In the genomic region with DNA sequence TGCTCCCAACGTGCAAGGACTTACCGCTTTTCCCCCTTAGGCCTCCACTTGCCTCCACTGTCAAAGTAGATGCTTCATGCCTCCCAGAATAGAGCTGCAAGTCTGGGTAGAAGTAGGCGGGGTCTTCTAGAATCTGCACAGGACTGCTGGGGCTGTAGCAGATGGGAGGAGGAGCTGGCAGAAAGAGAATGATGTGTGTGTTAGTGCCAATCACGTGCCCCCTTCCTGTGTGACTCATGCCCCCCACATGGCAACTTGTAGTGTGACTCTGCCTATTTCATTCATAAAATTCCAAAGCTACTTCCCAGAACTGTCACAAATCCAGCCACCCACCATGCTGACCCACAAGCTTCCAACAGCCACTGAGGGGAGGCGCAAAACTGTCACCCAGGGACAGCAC, we compare ENCODE assay signal across 11 mouse cellular contexts. TPM values are rescaled to one million over a fixed set of nuclear protein-coding genes. Genes with fewer than 3 reads are reported as not detected.
DNase-seq lines count a peak whose midpoint lies in the region; ATAC-seq and TF ChIP-seq lines count a peak whose summit lies in the region.
"Had no signal": no experiment of that assay in that cellular context is flagged by ENCODE, and none has a peak within 500 bp of the region (broad histone marks: within the 10 kb centered on the region; RNA-seq: fewer than 3 reads in every experiment).

No protein-coding gene starts in this region.

- peak; percentile 71; the same call in 1 of the 2 replicates for ATAC-seq in limb, embryonic 13.5 days (ENCODE audit: low FRiP score, low read depth)
- ATAC-seq in monocyte, adult 5-6 weeks (replicated peaks; ENCODE audit: insufficient number of reproducible peaks, low FRiP score, low TSS enrichment, poor library complexity, severe bottlenecking) = no peak
- ATAC-seq: midbrain, embryonic 15.5 days had no signal

- WGBS in cerebellum, adult 2 months = 49% methylated on average over 5 of the region's 5 CpGs
- WGBS in limb, embryonic 13.5 days = 86% methylated on average over 5 of the region's 5 CpGs
- 93% methylated on average over 5 of the region's 5 CpGs for WGBS in limb, embryonic 10.5 days

- H3K4me2 ChIP-seq in limb, embryonic 13.5 days (replicated peaks) = no peak overlapping the region
- peak overlapping the region; percentile 8 for H3K4me2 ChIP-seq in myocyte (ENCODE audit: low read depth)
- H3K4me2 ChIP-seq: liver, embryonic 11.5 days; midbrain, embryonic 15.5 days had no signal

- no peak for TF ChIP-seq CTCF in cerebellum, adult 2 months (IDR thresholded peaks at IDR 0.05; ENCODE audit: borderline replicate concordance, insufficient read depth, low read depth, low read length)

- no peak overlapping the region for H3K27ac ChIP-seq in cerebellum, adult 2 months (ENCODE audit: insufficient read depth, low read length)
- no peak overlapping the region for H3K27ac ChIP-seq in limb, embryonic 13.5 days
- no peak overlapping the region for H3K27ac ChIP-seq in limb, embryonic 10.5 days
- H3K27ac ChIP-seq: midbrain, embryonic 15.5 days had no signal

- no peaks in the 10 kb centered on the region for H3K27me3 ChIP-seq in cerebellum, adult 2 months (ENCODE audit: control insufficient read depth, insufficient read depth, low read length)
- H3K27me3 ChIP-seq in limb, embryonic 13.5 days = no peaks in the 10 kb centered on the region
- H3K27me3 ChIP-seq in limb, embryonic 10.5 days (ENCODE audit: low read depth, poor library complexity, severe bottlenecking) = no peaks in the 10 kb centered on the region
- H3K27me3 ChIP-seq in myocyte (ENCODE audit: control insufficient read depth, insufficient read depth, insufficient read length) = no peaks in the 10 kb centered on the region
- H3K27me3 ChIP-seq: midbrain, embryonic 15.5 days had no signal

- peaks cover 63% of the 10 kb centered on the region for H3K79me2 ChIP-seq in myocyte (ENCODE audit: control insufficient read depth, insufficient read depth)

- DNase-seq in cerebellum, postnatal 10 days = peak; percentile 30 to 41
- DNase-seq in cerebellum, adult 2 months = no peak
- DNase-seq in limb, embryonic 10.5 days (ENCODE audit: low spot score) = no peak
- peak; percentile 66 to 71 for DNase-seq in frontal cortex, postnatal 36 days (ENCODE audit: low spot score in 2 of 2)
- DNase-seq in kidney, adult 11 months = no peak

- H3K4me1 ChIP-seq in cerebellum, adult 2 months (ENCODE audit: control insufficient read depth, insufficient read depth, low read length) = no peaks in the 10 kb centered on the region
- H3K4me1 ChIP-seq in limb, embryonic 13.5 days = peaks cover 33% of the 10 kb centered on the region
- no peaks in the 10 kb centered on the region for H3K4me1 ChIP-seq in limb, embryonic 10.5 days
- H3K4me1 ChIP-seq: midbrain, embryonic 15.5 days had no signal

- H3K9ac ChIP-seq in limb, embryonic 13.5 days = no peak overlapping the region
- H3K9ac ChIP-seq: midbrain, embryonic 15.5 days had no signal

- H3K4me3 ChIP-seq in cerebellum, adult 2 months (replicated peaks; ENCODE audit: insufficient read depth, low read depth, low read length) = no peak overlapping the region
- no peak overlapping the region for H3K4me3 ChIP-seq in limb, embryonic 13.5 days
- H3K4me3 ChIP-seq in limb, embryonic 10.5 days = no peak overlapping the region
- no peak overlapping the region for H3K4me3 ChIP-seq in myocyte
- H3K4me3 ChIP-seq: midbrain, embryonic 15.5 days had no signal

- no peak overlapping the region for H3ac ChIP-seq in myocyte (ENCODE audit: control insufficient read depth, insufficient read length)

- no peak for TF ChIP-seq POLR2A in cerebellum, adult 2 months (IDR thresholded peaks at IDR 0.05; ENCODE audit: borderline replicate concordance, insufficient read depth, low read length)
- TF ChIP-seq POLR2A in myocyte (IDR thresholded peaks at IDR 0.05; ENCODE audit: insufficient read length, low read depth) = no peak

- peaks cover 54% of the 10 kb centered on the region for H3K36me3 ChIP-seq in limb, embryonic 13.5 days
- peaks cover 76% of the 10 kb centered on the region for H3K36me3 ChIP-seq in limb, embryonic 10.5 days
- H3K36me3 ChIP-seq in myocyte (ENCODE audit: control insufficient read depth, insufficient read depth) = peaks cover 29% of the 10 kb centered on the region

- no peaks in the 10 kb centered on the region for H3K9me3 ChIP-seq in limb, embryonic 13.5 days
- H3K9me3 ChIP-seq in limb, embryonic 10.5 days (replicated peaks) = no peaks in the 10 kb centered on the region
- H3K9me3 ChIP-seq: midbrain, embryonic 15.5 days had no signal

TF ChIP-seq in myocyte, 11 proteins besides CTCF, POLR2A, EP300 and RAD21:
- no peak for TF ChIP-seq REST (IDR thresholded peaks at IDR 0.05; ENCODE audit: insufficient read depth, insufficient read length)
- no peak for TF ChIP-seq TCF3 (IDR thresholded peaks at IDR 0.05; ENCODE audit: insufficient read length, low read depth)
- TF ChIP-seq CEBPB (IDR thresholded peaks at IDR 0.05; ENCODE audit: insufficient read depth, poor library complexity, severe bottlenecking) = no peak
- TF ChIP-seq E2F4 (IDR thresholded peaks at IDR 0.05; ENCODE audit: insufficient read depth) = no peak
- TF ChIP-seq POLR2AphosphoS2 (IDR thresholded peaks at IDR 0.05; ENCODE audit: insufficient read length, low read depth) = no peak
- no peak for TF ChIP-seq MAX (IDR thresholded peaks at IDR 0.05; ENCODE audit: low read depth)
- no peak for TF ChIP-seq SRF (IDR thresholded peaks at IDR 0.05; ENCODE audit: control insufficient read depth, insufficient read length, low read depth)
- no peak for TF ChIP-seq TCF12 (IDR thresholded peaks at IDR 0.05; ENCODE audit: insufficient read depth, poor library complexity, severe bottlenecking)
- TF ChIP-seq MYOD1 (IDR thresholded peaks at IDR 0.05; ENCODE audit: control insufficient read depth in 1 of 3, insufficient read length in 2 of 3, low read depth in 2 of 3) = peak in 1 of 3 experiments; percentile 60
- TF ChIP-seq USF1 (IDR thresholded peaks at IDR 0.05; ENCODE audit: low read depth) = peak; percentile 91
- TF ChIP-seq MYOG (IDR thresholded peaks at IDR 0.05; ENCODE audit: control insufficient read depth in 1 of 3, insufficient read depth in 1 of 3, insufficient read length in 2 of 3, low read depth in 2 of 3) = peak in 1 of 3 experiments; percentile 26

RNA-seq across cellular contexts. Expression of a gene that starts 48.4 kb away (rescaled TPM):
- polyA plus RNA-seq in cerebellum, adult 2 months (2012; rRNA removed) = 10.1 and 10.3 TPM in 2 replicates
- polyA plus RNA-seq in limb, embryonic 13.5 days (2015; fragmentation: Nextera tagmentation; extraction: Ambion mirVana) = 33.3 and 35.3 TPM in 2 replicates
- 24.9 and 32.1 TPM in 2 replicates for polyA plus RNA-seq in limb, embryonic 10.5 days (2016; fragmentation: Nextera tagmentation; extraction: Ambion mirVana)
- polyA plus RNA-seq in myocyte (2012; fragmentation: generic; extraction: Trizol) = 37.3 TPM
- not detected in 3 replicates for total RNA-seq in monocyte, adult 5-6 weeks (2017)
- total RNA-seq: hematopoietic stem cell, adult 5-6 weeks had no signal

Comparison
In these comparisons a context has a peak if more than half of its experiments do, and no peak if none do; other contexts are left out.
1. DNase-seq: peak in cerebellum, postnatal 10 days (2 of 2) and frontal cortex, postnatal 36 days (2 of 2); none in cerebellum, adult 2 months (0 of 2), limb, embryonic 10.5 days (single experiment) and kidney, adult 11 months (single experiment).